Mouse (Mus musculus) right cerebral cortex, postnatal 4 days (tissue): Measurements from ENCODE around the gene 4930539E08Rik.

Source experiments
- DNase-seq: peaks from one replicate; pipeline ENCODE4 v3.0.0-alpha.2; 2022

Gene 4930539E08Rik

DNA sequence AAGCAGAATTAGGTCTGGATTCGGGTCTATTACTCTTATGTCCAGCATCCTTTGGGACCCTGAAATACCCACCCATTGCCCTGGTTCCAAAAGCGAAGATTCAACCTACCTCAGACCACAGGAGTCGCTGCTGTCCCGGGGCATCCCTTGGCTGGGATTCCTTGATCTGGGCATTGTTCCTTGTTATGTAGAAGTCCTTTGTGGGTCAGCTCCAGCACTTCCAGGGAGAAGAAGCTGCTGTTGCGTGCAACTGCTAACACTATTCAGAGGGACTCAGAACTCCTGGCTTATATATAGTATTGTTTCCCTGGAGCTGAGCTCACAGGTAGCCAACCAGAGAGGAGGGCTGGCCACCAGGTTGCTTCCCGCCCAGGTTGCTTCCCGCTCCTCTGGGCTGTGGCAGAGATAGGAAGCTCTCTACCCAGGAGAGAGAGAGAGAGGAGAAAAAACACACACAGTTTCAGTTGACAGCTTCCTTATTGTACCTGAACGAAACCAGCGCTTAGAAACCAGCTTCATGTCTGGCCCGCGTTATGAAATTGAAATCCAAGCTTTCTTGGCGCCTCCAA is at the start of gene 4930539E08Rik:
Gene 4930539E08Rik, minus strand, starts transcription at position 265 of the 569 bp plus-strand sequence.
- no peak for DNase-seq

DNA sequence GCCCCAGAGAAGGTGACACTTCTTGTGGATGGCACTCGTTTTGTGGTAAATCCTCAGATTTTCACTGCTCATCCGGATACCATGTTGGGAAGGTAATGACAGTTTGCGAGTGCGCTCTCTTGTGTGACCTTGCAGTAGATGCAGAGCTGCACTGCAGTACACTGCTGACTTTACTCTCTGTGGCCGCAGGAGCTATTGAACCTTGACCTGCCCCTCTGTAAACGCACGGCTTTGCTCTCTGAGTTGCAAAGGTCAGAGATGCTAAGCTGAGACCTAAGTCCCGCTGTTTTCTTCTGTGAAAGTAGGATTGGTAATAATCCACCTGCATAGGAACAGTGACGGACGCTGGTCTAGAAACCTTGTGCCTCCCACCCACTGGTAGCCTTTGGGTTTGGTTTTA is 46.5 kb upstream of the 4930539E08Rik start:
- no peak for DNase-seq

DNA sequence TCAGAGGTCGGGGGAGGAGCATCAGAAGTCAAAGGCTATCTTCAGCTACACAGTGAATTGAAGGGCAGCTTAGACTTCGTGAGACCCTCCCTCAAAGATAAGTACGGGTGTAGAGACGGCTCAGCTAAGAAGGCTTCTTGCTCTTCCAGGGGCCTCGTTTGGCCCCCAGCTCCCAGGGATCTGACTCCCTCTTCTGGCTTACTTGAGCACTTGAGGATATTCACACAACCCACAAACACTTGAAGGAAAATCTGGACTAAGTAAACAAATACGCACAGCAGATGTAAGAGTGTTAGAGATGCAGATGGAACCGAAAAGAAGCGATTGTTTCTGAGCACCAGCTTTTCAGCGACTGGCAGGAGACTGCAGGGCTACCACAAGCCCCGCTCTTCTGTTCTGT is 45.5 kb upstream of the 4930539E08Rik start:
- DNase-seq = no peak

DNA sequence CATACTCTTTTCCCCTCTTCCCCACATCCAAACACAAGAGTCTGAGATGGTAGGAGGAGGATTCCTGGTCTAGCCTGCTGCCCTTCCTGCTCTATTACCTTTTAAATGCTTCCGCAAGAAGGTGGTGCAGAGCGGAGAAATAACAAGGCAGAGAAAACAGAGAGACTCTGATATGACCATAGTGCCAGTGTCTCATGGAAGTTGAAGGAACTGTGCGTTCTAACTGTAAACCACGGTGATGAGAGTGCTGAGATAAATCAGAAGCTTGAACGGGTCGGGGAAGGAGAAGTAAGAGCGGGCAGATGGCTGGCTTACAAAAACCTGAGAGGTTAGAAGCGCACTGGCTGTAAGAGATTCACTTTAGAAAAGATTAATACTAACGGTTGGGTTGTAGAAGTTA is 39.3 kb upstream of the 4930539E08Rik start:
- DNase-seq = no peak

DNA sequence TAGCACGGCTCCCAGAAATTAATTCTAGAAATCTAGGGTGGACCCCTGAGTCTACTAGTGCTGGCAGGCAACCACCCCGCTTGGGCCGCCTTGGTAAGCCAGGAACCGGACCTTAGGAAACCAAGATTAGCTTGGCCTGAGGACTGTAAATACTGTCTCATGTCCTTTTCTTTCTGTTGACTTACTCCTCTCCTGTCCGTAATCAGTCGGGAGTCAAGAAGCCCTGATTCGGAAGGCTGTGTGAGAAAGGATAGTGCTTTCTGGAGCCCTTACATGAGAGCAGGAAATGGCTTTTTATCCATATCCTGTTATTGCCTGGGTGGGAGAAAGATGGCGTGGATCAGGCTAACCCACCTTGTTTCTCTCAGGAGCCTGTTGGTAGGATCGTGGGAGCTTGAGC is 38.1 kb upstream of the 4930539E08Rik start:
- DNase-seq = no peak

DNA sequence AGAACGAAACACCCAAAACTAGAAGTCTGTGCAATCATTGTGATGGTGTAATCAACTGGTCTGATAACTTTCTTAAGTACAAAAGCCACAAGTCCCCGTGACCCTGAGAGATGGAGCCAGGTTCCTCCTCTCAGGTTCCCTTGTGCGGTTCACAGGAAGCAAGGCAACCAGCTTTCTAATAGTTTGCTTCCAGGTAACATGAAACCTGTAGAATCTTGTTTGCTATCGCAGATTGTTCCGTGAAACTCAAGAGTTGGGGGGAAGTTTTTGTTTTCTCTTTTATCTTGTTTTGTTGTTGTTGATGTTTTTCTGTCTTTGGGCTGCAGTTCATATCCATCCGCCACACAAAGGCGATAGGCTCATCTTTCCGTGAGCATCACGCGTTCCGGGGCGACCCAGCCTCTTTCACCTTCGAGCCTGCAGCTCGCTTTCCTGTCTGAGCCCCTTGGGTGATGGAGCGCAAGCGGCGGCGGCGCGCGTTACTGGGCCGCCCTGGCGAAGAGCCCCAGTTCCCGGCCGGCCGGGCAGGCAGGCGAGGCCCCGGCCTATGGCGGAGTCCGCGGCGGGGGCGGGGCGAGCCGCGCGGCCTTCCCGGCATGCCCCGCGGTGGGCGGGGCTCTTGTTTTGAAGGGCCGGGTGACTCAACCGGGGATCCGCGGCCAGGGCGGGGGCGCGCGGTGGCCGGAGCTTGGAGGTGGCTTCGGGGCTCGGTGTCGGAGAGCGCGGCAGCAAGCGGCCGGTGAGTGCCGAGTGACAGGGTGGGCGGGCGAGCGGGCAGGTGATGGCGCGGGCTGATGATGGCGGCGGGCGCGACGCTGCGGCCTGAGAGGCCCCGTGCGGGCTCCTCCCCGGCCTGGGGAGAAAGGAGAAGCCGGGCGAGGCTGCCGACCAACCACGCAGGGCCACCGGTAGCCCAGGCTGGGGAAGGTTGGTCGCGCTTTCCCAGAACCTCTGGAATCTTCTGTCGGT is 37.0 kb upstream of the 4930539E08Rik start, which contains the start of gene Kctd20:
Gene Kctd20, plus strand, starts transcription at position 120 of the 969 bp plus-strand sequence.
- DNase-seq = peak; percentile 87

DNA sequence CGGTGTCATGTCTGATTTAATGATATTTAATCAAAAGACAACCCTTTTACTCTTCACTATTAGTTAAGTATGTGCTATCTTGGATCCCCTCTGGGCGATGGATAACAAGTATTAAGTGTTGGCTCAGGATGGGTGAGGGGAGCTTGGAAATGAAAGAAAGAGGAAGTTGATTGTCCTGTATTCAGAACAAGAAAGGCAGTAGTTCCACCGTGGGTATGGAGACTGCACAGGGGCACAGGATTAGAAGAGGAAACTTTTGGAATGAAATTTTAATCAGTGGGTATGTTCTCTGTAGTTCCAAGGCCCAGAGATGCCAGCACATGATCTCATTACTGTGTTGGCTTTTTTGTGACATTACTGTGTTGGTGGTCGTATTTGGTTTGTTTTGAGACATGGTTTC is 35.6 kb upstream of the 4930539E08Rik start:
- no peak for DNase-seq

DNA sequence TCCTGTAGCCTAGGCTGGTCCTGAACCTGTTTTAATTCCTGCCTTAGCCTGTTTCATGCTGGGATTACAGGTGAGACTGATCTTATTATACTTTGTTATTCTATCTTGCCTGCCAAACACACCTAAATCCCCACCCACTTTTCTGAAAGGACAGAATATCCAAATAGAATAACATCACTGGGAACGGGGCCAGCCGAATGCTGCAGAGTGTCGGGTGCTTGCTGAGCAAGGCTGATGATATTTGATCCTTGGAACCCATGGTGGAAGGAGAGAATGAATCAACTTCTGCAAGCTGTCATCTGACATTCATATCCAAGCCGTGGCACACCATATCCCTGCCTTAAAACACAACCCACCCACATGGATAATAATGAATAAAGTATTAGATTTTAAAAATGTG is 33.5 kb upstream of the 4930539E08Rik start:
- DNase-seq = no peak

DNA sequence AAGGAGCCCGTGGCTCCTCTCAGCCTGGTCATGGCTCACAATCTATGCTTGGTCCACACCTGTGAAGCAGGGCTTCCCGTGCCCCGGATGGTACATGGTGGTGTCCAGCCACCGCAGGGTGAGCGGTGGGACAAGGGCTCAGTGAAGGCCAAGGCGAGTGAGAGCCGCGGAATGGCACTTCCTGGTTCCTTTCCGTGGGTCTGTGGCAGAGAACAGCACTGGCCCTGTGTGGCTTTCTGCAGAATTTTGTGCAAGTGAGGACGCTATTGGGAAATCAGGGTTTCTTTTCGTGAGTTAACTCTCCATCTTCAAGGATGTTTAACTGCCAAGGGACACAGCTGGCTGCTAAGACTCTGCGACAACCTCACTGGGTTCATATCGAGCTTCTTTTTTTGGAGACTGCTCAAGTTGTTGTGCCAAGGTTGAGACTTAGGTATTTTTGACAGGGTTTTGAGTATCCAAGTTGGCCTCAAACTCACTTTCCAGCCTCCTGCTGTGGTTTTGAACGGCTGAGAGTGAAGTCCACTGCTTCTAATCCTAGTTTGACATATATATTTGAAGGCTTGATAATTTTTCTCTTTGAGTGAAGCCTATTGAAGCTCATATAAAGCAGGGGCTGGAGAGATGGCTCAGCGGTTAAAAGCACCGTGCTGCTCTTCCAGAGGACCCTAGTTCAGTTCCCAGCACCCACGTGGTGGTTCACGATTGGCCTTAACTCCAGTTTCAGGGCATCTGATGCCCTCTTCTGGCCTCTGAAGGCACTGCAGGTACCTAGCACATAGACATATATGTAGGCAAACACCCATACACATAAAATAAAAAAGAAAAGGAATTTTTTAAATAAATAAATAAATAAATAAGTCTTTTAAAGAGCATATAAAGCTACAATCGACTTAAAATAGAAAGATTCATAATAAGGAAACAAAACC is 32.2 kb upstream of the 4930539E08Rik start:
- DNase-seq = no peak

DNA sequence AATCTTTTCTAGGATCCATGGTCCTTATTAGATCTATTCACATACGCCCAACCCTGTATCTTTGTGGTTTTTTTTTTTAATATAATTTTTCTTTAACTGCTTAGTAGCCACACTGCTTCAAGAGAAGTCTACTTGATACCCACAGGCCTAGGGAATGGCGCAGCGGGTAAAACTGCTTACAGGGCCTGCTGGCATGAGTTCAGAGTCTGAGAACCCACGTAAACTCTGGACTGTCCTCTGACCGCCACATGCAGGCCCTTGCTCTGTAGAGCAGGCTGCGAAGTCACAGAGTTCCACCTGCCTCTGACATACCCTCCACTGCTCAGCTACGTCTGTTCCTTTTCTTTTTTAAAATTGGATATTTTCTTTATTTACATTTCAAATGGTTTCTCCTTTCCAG is 29.4 kb upstream of the 4930539E08Rik start:
- no peak for DNase-seq

DNA sequence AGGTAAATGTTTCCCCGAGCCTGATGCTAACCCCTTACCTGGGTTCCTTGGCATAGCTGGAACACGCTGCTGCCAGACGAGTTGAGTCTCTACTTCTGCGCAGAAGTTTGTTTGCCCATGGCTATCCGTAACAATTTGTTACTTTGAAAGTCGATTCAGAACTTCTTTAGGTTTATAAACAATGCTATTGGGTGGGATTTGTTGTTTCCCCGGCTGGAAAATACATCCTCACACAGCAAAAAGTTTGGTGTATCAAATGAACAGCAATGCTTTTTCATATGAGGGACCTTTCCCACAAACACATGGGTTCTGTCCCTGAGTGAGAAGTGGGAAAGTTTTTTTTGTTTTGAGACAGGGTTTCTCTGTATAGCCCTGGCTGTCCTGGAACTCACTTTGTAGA is 28.6 kb upstream of the 4930539E08Rik start, which contains the start of gene Pxt1:
Gene Pxt1, minus strand, starts transcription at position 101 of the 400 bp plus-strand sequence.
- no peak for DNase-seq

DNA sequence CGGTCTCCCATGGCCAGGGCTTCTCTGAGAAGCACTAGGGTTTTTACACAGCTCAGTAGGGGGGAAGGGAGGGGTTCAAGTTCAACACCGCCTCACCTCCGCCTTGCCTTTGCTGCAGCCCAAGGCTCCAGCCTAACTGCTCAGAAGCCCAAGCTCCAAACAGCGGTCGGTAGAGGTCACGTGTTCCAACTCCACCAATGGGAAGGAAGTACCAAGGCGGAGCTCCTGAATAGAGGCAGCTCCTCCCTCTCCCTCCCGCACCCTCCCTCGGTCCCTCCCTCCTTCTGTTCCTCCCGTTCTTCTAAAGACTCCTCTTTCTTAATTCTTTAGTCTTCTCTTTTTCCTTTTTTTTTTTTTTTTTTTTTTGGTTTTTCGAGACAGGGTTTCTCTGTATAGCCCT is 27.0 kb upstream of the 4930539E08Rik start:
- DNase-seq = no peak

DNA sequence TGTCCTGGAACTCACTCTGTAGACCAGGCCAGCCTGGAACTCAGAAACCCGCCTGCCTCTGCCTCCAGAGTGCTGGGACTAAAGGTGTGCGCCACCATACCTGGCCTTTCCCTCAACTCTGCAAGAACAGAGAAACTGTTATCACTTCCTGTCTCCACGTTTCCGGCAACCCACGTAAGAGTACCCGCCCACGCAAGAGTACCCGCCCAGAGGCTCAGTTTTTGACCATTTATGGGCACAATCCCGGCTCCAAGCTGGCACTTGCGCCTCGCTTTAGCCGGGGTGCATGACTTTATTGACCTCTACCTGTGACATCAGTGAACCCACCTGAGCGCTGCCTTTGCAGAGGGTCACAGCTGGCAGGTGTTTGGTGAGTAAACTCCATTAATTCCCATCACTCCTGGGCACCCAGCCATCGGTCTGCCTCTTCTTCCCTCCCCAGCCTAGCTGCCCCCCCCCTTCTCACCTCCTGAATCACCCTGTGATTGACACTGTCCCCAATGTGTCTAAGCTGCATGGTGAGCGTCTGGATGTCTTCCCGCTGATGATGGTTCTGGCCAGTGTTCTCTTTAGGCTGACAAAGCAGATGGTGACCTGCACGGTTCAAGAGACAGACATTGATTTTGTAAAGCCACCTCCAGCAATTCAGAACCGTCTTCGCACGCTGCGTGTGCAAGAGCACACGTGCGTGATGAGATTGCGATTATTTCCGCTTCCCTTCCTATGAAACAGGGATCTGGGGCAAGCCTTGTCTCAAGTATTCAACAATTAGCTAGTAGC is 25.8 kb upstream of the 4930539E08Rik start:
- DNase-seq = no peak

DNA sequence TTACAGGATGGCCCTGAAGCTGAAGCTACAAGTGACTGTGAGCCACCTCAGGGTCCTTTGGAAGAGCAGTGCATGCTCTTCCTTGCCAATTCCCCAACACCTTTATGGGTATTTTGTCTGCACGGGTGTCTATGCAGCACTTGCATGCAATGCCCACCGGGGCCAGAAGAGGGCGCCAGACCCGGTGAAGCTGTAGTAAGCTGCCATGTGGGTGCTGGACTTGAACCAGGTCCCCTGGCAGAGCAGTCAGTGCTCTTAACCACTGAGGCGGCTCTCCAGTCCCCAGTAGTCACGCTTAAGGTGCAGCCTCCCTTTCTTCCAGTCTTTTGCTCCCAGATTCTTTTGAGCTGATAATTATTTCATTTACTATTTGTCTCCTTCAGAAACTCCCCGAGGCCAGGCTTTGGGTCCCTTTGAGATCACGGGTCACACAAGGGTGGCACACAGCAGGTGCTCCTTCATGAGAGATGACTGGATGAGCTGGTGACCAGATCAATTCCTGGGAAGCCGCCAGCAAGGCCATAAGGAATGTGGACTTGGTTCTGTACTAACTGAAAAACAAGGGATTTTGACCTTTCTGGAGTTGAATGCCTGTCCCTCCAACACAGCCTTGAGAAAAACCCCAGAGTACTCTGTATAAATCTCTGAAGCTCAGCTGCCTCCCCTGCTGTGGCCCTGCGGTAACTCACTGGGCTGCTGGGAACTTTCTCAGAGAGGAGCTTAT is 21.7 kb upstream of the 4930539E08Rik start:
- peak; percentile 64 for DNase-seq

DNA sequence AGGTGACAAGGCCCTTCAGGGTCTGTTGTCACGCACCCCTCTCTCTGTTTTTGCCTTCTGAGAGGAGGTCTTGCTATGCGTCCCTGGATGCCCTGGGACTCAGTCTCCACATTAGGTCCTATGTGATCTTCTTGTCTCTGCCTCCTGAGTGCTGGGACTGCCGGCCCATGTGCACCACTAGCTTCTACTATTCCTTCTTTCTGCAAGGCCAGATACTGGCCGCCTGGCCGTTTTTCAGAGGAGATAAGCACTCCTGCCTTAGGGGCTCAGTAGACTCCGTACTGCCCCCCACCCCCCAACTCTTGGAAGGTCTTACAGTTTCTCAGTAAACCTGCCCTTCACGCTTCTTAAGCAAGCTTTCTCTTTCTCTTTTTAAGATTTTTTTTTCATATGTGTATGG is 21.0 kb upstream of the 4930539E08Rik start:
- DNase-seq = no peak

DNA sequence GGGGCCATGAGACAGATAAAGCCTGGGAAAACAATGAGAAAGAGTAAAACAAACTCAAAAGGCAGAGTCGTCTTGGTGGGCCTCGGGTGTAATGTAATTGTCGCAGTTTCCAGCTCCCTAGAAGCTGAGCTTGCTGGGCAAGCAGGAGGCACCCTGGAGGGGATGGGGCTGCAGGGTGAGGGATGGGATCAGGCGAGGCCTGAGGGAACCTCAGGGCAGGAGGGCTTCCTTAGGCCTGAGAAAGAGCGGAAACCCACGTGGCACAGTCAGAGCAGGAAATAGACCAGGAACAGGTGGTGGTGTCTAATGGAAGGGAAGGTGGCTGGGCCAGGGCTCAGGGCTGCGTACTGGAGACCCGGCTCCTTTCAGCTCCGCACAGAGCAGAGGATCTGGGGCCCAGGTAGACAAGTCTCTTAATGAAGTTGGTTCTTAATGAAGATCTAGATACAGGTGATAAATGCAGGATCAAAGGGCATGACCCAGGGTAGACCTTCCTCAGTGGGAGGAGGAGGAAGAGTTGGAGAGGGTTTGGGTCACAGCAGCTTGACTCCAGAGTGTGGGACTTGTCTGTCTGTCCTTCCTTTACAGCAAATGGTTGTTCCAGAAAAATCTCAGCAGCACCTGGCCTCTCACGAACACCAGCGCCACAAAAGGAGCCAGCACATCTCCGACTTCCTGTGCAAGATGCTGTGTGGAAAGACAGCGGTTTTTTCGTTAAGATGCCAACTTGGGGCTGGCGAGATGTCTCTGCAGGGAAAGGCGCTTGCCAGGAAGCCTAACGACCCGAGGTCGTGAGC is 19.2 kb upstream of the 4930539E08Rik start:
- DNase-seq = no peak

DNA sequence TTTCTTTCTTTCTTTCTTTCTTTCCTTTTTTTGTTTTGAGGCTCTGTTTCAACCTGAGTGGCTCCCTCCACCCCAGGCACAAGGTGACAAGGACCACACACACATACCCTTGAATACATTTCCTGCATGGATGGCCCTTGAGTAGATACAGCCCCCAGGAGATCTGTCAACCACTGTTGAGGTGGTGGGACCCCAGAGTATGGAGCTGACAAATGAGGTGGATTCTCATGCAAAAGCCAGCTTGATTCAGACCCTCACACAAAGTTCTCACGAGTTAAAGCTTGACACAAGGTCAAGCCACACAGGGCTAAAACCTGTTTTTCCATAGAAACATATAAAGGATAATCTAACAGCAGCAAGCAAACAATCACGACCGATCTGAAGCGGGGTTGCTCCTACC is 17.1 kb upstream of the 4930539E08Rik start:
- no peak for DNase-seq

DNA sequence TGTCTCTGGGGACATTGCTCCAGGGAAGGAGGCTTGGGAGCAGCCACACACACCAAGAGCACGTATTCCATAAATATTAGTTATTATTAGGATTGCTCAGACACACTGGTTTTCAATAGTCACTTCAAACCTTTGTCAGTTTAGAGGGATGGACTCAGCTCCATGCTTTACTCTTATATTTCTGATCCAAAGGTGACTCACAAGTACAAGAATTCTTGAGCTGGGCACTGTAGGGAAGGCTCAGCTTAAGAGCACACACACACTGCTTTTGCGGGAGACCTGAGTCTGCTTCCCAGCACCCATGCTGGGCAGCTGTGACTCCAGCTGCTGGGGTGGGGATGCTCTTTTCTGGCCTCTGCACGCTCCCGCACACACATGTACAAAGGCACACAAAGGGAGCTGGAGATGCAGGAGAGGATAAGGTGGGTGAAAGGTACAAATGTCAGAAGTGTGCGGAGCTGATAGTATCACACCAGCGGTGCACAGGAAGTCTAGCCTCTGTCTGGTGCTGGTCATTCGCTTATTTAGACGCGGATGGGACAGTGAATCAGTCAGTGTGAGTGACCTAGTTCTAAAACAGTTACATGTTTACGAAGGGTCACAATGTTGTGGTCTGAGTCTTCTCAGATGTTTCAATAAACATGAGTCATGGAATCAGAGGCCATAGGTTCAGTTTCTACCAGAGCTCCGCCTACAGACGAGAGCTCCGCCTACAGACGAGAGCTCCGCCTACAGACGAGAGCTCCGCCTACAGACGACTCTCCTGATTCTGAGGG is 16.5 kb upstream of the 4930539E08Rik start:
- no peak for DNase-seq

DNA sequence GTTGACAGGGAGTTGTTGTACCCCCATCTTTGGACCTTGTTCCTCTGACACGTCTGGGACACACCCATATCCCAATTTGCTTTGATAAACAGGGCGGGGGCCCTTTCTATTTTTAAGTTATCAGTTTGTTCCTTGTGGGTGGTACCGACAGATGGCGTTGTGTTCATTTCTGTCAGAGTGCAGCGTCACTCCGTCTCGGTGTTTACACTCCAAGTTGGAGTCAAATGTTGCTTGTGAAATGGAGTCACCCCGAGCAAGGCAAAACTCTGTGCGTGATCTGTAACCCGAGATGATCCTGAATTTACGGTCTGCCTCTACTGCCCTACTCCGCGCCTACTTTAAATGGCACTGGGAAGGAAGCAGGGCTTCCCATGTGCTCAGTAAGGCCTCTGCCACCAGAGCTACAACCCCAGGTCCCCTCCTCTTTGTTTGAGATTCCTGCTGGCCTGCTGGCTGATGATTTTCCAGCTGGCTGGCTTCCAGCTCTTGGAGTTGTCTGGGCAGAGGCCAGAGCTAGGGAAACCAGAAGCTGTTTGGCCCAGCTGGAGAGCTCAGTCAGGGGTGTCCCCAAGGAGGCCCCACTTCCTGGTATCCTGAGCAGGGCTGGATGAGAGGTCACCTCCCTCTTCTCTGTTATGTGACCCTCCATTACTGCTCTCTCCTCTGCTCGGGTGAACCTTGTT is 15.4 kb upstream of the 4930539E08Rik start:
- peak; percentile 71 for DNase-seq
